Mouse (Mus musculus) yolk sac, embryonic 10.5 days (tissue): Measurements from ENCODE around the gene Gas2l2.
A peak's percentile ranks its signal among the peaks of the same experiment; 100 is the strongest.

Source experiments
- DNase-seq: peaks from one replicate; pipeline ENCODE4 v3.0.0-alpha.2; 2017; ENCODE audit warnings: low spot score

The Gas2l2 gene

DNA sequence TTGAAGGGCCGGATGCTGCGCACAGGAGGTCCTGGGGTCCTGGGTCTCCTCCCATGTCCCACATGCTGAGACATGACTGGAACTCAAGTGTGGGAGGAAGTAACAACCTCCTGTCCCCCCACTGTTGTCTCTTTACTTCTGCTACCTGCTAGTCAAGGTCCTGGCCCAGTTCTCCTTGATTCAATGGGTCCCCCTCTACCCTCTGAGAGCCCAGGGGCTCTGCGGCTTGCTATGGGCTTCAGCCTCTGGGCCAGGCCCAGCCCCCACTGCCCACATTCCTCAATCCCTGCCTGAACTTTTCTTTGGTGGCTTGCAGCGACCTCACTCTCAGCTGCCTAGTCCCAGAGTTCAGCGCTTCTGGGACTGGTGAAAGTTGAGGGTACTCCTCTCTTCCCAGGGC lies at the start of gene Gas2l2:
TSS of gene Gas2l2 (minus strand) at position 101 of the 400 bp plus-strand sequence.
- no peak for DNase-seq

DNA sequence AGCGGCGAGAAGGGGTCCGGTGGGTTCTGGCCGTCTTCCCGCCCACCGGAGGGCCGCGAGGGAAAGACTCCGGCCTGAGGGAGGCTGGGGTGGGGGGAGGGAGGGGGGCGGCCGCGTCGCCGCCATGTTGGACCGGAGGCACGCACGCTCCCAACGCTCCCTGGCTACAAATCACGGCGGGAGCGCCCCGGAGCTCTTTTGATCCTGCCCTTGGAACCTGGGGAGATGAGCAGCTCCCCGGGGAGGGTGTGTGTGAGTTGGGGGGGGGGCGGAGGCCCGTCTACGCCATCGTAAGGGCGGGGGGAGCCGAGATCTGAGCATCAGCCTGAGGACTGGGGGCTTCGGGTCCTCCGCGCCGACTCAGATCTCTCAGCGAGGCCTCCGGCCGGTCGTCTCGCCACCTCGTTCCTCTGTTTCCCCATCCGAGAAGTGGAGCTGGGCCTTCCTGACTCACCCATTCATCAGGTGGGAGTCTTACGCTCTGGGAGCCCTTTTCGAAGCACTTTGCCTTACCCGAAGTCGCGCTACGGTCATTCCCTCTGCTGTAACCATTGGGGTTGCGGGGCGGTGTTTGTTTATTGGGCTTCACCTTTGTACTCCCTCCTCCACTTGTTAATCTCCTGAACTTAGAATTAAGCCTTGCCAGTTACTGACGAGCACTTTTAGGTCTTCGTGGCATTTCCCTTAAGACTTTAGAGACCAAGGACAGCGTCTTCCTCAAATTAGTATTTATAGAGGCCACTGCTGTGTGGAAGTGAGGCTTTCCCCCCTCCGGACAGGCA lies 44.2 kb upstream of the Gas2l2 start:
- no peak for DNase-seq

DNA sequence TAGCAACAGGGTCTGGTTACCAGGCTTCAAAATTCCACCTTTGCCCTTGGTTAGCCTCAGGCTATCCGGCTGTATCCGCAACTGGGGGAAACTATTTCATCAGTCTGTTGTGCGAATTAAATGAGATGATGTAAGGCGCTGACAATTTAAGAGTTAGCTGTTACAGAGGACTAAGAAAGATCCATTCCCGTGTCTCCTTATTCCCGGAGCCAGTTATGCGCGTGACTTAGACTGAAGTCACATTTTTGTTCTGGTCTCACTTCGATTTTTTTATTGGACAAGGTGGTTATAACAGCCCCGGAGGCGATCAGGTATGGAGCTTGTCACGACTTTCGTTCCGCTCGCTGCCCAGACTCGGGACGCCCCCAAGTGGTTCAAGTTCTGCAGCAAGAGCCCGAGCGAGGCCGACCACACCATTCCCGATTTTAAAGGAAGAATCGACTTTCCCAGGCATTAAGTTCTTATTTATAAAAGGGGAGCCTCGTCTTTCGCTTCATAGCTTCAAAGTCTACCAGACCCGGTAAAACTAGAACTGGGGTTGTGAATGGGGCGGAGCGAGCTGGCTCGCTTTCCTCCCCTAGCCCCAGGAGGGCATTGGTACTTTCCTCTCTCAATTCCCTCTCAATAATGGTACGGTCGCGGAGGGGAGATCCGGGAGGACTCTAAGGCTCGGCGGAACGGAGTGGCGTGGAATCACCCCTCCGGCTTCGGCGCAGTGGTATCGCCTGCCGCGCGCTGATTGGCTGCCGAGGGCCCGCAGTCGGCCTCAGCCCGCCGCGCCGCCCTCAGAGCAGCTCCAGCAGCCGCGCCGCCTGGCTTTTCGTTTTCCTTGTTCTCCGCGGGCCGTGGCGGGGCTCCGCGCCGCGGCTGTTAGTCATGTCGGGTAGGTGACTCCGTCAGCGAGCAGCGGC lies 43.3 kb upstream of the Gas2l2 start, which contains the start of gene Taf15:
TSS of gene Taf15 (plus strand) at position 763 of the 911 bp plus-strand sequence.
- DNase-seq: peak; percentile 97

DNA sequence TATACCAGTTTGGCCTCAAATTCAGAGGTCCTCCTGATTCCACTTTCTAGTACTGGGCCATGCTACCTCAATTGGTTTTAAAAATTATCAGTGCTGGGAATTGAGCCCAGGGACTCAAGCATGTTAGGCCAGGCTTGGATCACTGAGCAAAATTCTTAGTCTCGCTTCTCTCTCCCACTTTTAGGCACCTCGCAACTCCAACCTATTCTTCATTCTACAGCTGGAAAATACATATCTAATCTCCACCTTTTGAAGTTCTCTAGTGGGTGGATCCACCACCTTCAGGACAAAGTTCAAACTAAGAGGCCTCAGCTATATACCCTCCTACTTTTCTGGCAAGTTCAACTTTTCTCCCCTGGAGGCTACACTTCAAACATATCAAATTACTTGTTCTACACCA lies 42.5 kb upstream of the Gas2l2 start:
- DNase-seq: no peak

DNA sequence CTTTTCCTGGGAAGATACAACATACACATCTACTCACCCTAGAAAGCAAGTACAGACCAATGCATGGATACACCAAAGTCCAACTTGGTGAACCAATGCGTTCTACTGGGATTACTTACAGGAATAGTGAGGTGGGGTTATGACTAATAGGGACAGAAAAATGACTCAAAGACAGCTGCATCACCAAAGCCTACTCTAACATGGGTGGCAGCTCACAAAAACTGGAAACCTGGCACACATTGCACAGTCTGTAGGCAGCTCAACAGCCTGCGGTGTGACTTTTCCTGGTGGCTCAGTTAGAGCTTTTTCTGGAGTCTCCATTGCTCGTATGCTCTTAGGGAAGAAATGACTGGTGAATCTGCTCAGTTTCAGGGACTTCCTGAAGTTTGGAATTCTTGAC lies 39.5 kb upstream of the Gas2l2 start:
- DNase-seq: no peak

DNA sequence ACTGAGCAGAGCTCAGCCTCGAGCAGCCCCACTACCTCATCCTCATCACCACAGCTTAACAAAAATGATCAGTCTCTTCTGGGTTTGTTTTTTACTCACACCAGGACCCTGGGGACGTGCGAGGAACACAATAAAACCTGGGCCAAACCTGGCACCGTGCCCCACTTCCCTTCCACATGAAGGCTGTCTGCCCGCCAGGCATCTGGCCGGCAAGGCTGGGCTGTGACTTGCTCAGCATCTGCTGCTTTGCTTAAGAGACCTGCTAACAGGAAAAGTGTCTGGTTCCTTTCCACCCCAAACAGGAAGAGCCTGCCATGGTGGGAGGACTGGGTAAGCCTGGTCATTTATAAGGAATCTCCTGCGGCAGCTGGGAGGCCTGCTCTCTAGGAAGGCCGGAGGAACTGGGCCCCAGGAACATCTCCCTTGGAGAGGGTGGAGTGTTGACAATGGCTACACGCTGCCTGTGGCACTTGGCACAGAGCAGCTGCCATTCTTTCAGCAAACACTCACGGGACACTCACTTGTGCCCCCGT lies 37.9 kb upstream of the Gas2l2 start:
- peak; percentile 22 for DNase-seq

DNA sequence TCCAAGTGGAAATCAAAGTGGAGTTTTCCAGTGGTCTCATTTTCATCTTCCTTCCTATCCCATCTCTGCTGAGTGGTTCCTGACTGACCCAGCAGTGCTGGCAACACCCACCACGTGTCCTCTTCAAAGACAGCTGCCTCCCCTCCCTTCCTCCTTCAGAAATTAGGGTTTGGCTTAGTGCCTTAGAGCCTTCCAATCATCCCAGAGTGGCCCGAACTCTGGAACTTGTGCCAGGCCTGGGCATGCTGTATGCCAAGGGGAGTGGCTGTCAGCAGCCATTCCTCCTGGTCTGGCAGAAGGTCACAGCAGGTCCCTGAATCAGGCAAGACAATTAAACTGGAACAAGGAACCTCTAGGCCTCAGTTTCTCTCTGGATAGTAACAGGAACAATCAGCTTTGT lies 36.7 kb upstream of the Gas2l2 start:
- no peak for DNase-seq

DNA sequence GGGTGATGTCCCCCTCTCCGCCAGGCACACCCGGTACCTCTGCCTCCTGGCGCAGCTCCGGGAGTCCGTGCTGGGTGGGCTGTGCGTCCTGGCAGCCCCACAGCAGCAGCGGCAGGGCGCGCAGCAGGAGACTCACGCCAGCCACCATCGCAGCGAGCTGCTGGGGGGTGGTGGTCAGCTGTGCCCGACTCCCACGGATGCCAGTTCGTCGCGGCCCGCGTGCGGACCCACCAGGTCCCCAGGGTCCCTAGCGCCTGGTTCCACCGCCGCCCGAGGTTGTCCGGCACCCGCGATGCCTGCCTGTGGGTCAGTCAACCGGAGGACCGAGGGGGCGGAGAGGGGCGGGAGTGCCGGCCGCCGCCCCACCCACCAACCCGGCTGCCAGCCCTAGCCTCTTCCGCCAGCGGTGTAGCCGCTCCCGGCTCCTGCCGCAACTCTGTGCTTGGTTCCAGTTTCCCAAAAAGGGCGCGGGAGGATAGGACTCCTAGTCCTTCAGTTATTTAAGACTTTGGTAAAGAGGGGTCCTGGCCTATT lies 33.5 kb upstream of the Gas2l2 start, which contains the start of gene Mmp28:
TSS of gene Mmp28 (minus strand) at position 361 of the 534 bp plus-strand sequence.
- no peak for DNase-seq

DNA sequence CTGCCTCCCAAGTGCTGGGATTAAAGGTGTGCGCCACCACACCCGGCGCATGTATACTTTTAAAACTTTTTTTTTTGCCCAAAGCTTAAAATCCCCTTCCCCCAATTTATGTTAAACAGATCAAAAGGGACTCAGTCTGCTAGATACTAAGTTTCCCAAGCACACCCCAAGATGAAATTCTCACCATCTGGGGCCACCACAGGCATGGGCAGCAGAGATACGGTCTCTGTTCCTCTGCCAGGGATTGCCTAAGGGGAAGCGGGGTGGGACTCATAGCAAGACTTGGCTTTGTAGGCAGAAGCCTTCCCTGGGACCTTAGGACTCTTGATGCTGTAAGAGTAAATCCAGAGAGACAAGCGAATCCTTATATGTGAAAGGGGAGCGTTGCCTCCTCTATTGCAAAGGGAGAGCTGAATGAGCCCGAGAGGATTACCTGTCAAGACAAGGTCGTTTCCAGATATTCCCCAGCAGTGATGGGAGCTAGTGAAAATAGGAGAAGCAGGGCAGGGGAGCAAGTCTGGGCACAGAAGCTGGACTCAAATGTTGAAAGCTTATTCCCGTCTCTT lies 32.3 kb upstream of the Gas2l2 start:
- no peak for DNase-seq

DNA sequence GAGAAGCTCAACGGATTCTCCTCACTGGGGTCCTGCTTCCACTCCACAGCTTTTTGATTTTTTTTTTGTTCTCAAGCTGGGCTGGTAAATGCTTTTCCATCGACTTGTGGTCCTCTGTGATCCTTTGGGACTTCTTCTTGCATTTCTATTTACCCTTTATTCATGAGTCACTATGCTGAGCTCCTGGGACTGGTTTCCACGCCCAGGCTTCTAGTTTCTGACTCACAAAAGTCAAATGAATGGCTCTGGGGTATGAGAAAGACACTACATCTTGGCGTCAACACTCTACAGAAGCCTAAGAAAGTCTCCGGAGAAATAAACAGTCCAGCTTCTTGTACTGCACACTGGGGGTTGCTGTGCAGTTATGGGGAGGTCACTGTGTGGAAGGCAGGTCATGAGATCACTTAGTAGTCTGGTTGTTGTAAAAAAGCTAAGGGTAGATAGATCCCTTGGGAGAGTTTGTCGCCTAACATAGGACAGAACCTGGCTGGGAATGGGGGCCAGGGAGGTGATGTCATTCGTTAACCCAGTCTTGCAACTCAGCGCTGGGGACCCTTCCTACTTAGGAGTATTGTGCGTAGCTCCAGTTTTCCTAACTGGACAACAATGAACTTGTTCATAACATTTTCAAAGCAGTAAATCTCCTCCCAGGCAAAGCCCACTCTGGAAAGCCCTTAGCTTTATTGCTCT lies 28.8 kb upstream of the Gas2l2 start:
- no peak for DNase-seq

DNA sequence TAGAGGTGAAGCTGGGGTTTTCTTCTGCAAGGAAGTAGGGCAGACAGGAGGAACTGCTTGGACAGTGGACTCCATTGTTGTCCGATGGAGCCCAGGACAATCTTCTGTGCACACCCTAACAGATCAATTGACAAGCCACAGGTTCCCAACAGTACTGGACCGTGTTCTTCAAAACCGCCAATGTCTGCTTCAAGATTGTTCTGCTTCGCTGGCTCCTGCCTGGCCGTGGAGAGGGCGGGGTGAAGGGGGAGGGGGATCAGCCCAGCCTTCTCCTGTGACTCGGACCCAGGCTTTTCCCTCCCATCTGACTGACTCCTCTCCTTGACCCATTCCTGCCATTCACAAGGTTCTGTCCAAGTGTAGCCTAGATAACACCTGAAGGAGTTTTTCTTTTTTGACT lies 28.0 kb upstream of the Gas2l2 start:
- no peak for DNase-seq

DNA sequence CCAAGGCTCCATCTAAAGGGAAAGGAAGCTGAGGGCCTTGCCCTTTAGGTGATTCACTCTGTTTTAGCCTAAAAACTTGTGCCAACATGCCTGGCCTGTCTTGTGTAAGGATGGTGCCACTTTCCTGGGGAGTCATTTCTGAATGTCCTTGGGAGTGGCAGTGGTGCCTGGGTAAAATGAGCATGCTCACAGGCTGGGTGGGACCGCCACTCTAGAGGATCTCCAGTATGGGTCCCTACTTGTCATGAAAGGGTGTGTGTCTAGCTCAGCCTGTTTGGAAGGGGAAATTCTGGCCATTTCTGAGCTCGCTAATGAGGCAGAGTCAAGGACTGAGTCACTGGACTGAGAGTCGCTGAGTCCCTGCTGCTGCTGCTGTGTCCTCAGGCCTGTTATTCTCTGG lies 26.4 kb upstream of the Gas2l2 start:
- no peak for DNase-seq

DNA sequence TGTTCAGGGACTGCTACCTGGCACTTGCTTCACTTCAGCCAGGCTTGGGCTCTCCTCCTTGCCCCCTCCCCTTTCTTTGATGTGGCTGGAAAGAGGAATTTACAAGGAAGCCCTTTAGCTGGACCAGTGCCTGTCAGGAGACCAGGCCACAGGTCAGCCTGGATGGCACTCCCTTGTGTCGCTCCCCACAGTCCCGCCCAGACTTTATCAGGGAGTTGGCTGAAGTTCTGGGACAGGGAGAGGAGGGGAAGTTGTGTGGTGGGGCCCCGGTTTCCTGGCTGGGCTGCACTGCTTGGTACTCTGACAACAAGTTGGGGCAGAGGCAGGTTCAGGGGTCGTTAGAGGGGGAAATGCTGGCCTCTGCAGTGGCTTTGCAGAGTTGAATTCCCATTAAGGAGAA lies 25.3 kb upstream of the Gas2l2 start:
- no peak for DNase-seq

DNA sequence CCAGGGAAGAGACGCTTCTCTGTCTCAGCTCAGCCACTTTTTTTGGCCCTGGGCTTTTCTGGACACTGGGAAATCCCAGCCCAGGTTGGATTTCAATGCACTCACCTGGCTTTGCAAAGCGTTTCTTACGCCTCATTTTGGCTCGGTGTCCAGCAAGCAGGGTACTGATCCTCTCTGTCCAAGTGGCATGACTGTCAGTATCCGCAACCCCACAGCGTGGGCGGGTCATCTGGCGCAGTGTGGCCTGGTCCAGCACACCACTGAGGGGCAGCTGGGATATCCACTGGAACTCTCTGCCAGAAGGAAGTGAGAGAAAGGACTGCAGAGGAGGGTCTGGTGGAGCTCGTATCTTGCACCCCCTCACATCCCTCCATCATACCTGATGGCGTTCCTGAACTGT lies 22.0 kb upstream of the Gas2l2 start:
- DNase-seq: no peak

DNA sequence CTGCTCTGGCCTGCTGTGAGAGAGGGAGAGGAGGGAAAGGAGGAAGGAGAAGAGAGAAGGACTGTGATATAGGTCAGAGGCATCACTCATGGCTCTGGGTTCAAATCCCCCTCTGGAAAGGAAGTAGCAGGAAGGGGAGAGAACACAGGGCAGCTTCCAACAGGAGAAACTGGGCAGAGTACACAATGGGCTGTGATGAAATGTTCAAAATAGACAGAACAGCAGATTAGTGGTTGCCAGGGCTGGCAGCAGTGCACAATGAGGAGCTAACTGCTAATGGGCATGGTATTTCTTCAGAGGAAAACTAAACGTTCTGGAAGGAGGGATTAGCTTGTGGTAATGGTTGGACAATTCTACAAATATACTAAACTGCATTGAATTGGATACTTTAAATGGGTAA lies 21.3 kb upstream of the Gas2l2 start:
- DNase-seq: no peak

DNA sequence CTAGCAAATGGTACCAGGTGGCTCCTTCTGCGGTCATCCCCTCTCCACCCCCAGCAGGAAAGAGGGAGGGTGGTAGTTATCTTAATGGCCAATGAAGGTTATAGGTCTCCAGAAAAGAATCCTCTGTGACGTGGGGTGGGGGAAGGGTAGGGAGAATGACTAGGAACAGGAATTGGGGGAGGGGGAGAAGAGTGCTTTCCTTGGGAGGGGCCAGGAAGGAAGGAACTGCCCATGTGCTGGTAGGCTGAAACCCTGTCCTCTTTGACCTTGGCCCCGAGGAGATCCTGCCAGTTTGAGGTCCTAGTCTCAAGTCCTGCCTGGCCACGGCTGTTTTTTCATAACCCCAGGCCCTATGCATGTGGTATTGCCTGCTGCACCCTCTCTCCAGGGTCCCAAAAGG lies 20.0 kb upstream of the Gas2l2 start:
- DNase-seq: peak; percentile 40

DNA sequence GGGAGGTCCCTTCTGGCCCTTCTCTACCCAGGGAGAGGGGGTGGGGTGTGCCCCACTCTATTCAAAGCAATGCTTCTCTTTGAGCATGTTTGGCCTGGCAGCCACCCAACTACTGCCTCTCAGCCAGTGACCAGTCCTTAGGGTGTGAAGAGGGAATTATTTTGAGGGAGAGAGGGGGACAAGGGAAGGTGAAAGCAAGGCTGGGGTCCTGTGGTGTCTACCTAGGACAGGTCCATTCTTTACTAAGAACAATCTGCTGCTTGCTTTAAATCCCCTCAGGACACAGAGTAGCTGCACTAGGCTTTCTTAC lies 19.6 kb upstream of the Gas2l2 start:
- DNase-seq: no peak

DNA sequence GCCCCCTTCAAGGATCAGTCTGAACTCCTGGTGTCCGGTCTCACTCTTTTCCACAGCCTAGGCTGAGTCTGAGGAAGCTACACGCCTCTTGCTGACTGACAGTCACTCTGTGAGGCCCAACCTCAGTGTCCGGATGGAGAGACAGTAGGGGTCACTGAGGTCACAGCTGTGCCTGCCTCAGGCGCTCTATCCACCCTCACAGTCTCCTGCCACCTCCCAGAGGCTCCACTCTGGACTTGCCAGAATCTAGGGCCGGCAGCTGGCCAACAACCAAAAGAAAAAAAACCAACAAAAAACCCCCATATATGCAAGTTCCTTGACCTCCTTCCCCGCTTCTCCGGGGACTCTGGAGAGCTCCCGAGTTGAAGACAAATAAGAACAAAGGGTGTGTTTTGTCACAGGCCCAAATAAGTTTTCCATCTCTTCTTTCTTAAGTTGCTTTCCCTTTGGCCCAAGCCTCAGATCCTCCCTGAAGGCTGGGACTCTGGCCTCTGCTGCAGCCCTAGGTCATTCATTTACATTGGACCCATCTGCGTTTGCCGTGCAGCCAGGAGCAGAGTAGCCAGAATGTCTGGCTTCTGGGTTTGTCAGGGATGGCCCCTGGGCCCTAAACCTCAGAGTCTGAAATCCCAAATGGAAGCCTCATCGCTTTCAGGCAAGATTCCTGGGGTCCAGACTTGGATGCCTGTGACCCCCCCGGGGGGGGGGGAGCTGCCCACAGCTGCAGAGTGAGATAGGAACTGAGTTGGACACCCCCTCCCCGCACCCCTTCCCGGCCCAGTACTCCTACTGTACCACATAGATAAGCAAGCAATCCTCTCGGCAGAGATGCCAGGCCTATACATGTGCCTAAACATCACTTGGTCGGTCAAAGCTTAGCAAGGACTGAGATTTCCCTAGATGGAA lies 19.0 kb upstream of the Gas2l2 start:
- no peak for DNase-seq

DNA sequence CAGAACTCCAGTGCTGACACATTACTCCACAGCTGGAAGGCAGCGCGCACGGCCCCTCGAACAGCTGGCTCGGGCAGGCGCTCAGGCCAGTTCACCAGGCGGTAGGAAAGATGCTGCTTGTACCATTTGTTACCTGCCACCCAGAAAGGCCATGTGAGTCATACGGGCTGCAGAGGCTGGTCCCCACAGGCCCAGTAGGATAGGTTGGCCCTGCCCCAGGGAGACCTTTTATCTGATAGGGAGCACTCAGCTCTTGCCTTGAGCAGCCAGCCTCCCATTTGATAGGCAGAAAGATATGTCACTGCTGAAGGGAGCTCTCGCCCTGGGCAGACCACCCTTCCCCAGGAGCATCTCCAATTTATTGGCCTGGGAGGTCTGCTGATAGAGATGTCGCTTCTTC lies 18.4 kb upstream of the Gas2l2 start:
- DNase-seq: no peak

DNA sequence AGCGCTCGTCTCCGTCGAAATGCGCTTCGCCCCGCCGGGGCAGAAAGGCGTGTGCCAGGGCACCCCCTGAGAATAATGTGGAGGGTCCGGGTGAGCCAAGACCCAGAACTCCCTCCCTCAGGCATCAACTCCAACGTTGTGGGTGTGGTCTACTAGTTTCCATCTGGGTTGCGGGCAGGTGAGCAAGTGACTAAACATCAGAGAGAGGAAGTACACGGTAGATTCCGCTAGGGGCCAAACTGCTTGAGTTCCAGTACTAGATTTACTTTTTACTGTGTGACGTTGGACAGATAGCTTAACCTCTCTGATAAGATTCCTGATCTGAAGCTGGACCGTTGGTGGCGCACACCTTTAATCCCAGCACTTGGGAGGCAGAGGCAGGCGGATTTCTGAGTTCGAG lies 15.7 kb upstream of the Gas2l2 start:
- no peak for DNase-seq

DNA sequence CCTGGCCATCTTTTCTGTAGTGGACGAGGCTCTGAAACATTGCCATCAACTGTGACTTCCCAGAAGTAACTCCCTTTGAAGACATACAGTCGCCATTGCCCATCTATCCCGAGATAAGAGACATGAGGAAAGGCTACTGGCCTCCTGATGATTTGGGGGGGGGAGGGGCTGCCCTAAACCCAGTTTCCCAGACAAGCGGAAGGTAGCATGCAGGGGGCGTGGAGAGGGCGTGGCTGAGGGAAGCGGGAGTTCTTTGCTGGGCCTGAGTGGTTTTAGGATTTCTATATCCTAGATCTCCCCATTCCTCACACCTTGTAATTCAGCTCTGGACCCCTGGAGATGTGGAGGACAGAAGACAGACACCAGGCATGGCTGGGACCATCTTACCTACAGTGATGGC lies 14.6 kb upstream of the Gas2l2 start:
- DNase-seq: no peak
